Mouse (Mus musculus): ENCODE results near the gene Srp68. TPM values are rescaled to one million over a fixed set of nuclear protein-coding genes. Genes with fewer than 3 reads are reported as not detected.
A peak's percentile ranks its signal among the peaks of the same experiment; 100 is the strongest.
"Not testable (repeated sequence)": the region's sequence is repeated elsewhere in the genome, so short reads cannot be mapped to it uniquely, and the experiment has no call there.

The Srp68 gene
- polyA plus RNA-seq, 1 experiment from 2014 or later: 72.1 TPM

DNA sequence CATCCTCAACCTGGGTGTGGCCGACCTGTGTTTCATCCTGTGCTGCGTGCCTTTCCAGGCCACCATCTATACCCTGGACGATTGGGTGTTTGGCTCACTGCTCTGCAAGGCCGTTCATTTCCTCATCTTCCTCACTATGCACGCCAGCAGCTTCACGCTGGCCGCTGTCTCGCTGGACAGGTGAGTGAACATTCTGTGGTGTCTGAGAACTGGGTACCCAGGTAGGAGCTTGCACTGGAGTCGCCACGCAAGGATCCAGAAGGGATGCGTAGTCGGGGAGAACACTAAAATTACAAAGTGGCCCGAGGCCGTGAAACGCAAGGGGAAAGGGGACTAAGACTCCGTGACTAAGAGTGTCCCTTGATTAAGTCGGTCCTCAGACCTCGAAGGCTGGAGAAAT is 7.7 kb upstream of the Srp68 start:
- Histone ChIP-seq H3K4me2 (peak overlapping the region; percentile 51), H3K9me3 (replicated peaks) (no peaks in the 10 kb centered on the region), H3K36me3 (ENCODE audit: poor library complexity, severe bottlenecking) (no peaks in the 10 kb centered on the region), H3K27ac (no peak overlapping the region), H3K9ac (peak overlapping the region; percentile 45), H3K27me3 (peaks cover 67% of the 10 kb centered on the region), H3K4me1 (peaks cover 18% of the 10 kb centered on the region), H3K4me3 (peak overlapping the region; percentile 26)
- 3% methylated on average over 18 of the region's 18 CpGs for WGBS
- ATAC-seq: no peak

GRCm38 (mm10) chr11:116280751-116281663 is 7.0 kb upstream of the Srp68 start, which contains the start of gene Galr2:
Galr2 (plus strand) TSS chr11:116280939.
- H3K9me3 ChIP-seq (replicated peaks): no peaks in the 10 kb centered on the region
- 5% methylated on average over 47 of the region's 48 CpGs for whole genome bisulfite sequencing
- H3K27ac ChIP-seq: no peak within 1 kb of the TSS
- H3K9ac ChIP-seq: peak within 1 kb of the TSS; percentile 45
- no peaks in the 10 kb centered on the region for H3K36me3 ChIP-seq (ENCODE audit: poor library complexity, severe bottlenecking)
- H3K4me1 ChIP-seq: peaks cover 17% of the 10 kb centered on the region
- H3K4me2 ChIP-seq: peak within 1 kb of the TSS; percentile 51
- H3K27me3 ChIP-seq: peaks cover 67% of the 10 kb centered on the region
- H3K4me3 ChIP-seq: peak within 1 kb of the TSS; percentile 26
- no peak for ATAC-seq

- peaks cover 29% of the 10 kb centered on the region for H3K27me3 ChIP-seq
- WGBS: 91% methylated on average over 1 of the region's 1 CpGs
- not testable (repeated sequence) for H3K27ac ChIP-seq; ATAC-seq; H3K4me3 ChIP-seq; H3K9ac ChIP-seq; H3K36me3 ChIP-seq (ENCODE audit: poor library complexity, severe bottlenecking); H3K9me3 ChIP-seq (replicated peaks); H3K4me2 ChIP-seq
- H3K4me1 ChIP-seq: peaks cover 28% of the 10 kb centered on the region
Measured at GRCm38 (mm10) chr11:116277184-116277583, 3.2 kb upstream of the Srp68 start.

DNA sequence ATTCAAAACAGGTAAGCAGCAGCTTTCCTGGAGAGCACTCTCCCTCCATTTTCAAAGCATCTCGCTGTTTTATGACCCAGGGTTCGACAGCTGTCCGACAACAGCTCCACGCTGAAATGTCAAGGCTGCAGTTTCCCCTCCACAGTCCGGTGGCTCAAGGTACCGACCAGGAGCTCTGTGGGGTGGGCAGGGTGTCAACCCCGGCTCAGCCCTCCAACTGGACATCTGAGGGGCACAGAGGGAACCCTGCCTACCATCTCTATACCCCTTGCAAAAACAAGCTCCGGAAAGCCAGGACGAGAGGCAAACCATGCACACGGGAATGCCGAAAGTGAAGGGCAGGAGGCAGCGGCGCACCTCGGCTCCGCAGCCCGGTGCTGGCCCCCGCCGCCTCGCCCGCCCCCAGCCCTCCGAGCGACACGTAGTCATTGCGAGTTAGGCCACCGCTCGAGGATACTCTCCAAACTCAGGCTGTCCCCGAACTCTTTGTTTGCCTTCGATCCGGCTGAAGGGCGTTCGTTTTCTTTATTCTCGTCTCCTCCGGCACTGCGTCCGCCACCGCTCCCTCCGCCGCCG is 460 bp downstream of the Srp68 start:
- H3K27ac ChIP-seq: peak overlapping the region; percentile 91
- H3K9me3 ChIP-seq (replicated peaks): no peaks in the 10 kb centered on the region
- peak overlapping the region; percentile 94 for H3K4me2 ChIP-seq
- 0 out of 2 replicates have a peak, but pooled peaks cover 3% of the 10 kb centered on the region for H3K27me3 ChIP-seq
- WGBS: under 1% methylated on average over 39 of the region's 39 CpGs
- H3K9ac ChIP-seq: peak overlapping the region; percentile 92
- peaks cover 39% of the 10 kb centered on the region for H3K4me1 ChIP-seq
- H3K4me3 ChIP-seq: peak overlapping the region; percentile 91
- ATAC-seq: peak; percentile 51
- peaks cover 30% of the 10 kb centered on the region for H3K36me3 ChIP-seq (ENCODE audit: poor library complexity, severe bottlenecking)

- Histone ChIP-seq H3K4me1 (peaks cover 39% of the 10 kb centered on the region), H3K9ac (peak overlapping the region; percentile 92), H3K27ac (no peak overlapping the region), H3K36me3 (ENCODE audit: poor library complexity, severe bottlenecking) (peaks cover 38% of the 10 kb centered on the region), H3K4me2 (peak overlapping the region; percentile 94), H3K27me3 (0 out of 2 replicates have a peak, but pooled peaks cover 3% of the 10 kb centered on the region), H3K4me3 (peak overlapping the region; percentile 91), H3K9me3 (replicated peaks) (no peaks in the 10 kb centered on the region)
- no peak for ATAC-seq
- WGBS: 63% methylated on average over 12 of the region's 12 CpGs
Measured at GRCm38 (mm10) chr11:116272589-116273468, 1.2 kb downstream of the Srp68 start.

DNA sequence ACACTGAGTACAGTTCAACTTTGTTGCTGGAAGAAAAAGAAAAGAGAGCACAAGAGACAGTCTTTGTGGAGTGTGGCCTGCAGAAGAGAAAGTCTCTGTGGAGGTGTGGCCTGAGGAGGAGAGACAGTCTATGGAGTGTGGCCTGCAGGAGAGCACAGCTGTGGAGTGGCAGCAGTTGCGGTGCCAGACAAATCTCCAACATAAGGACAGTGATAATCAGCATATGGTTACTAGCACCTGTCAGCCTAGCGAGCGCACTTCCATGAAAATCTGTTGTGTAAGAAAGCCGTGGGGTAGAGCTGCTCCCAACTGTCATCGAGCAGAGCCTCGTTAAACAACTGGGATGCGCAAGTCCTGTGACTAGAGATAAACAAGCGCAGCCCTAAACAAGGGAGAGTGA is 4.5 kb downstream of the Srp68 start:
- Histone ChIP-seq H3K9me3 (replicated peaks) (no peaks in the 10 kb centered on the region), H3K9ac (no peak overlapping the region), H3K4me2 (no peak overlapping the region), H3K36me3 (ENCODE audit: poor library complexity, severe bottlenecking) (peaks cover 69% of the 10 kb centered on the region), H3K4me1 (peaks cover 34% of the 10 kb centered on the region), H3K27ac (no peak overlapping the region; the same call in 1 of the 2 replicates), H3K4me3 (no peak overlapping the region), H3K27me3 (no peaks in the 10 kb centered on the region)
- 88% methylated on average over 8 of the region's 8 CpGs for WGBS
- no peak for ATAC-seq

DNA sequence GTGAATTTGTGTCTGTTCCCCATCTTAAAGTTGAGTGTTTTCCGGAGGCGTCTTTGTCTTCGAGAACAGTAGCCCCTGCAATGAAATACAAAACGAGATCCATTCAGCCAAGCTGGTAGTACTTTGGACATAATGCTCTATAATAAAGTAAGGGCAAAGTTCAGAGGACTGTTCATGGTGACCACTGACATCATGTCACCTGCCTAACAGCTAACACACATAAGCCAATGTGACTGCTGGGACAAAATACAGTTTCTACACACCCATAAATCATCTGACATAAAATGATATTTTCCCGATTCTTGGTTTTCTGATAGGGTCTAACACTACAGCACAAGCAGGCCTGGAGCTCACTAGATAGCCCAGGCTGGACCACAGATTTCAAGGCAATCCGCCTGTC is 5.7 kb downstream of the Srp68 start:
- Histone ChIP-seq H3K27me3 (no peaks in the 10 kb centered on the region), H3K36me3 (ENCODE audit: poor library complexity, severe bottlenecking) (peaks cover 82% of the 10 kb centered on the region), H3K9ac (no peak overlapping the region), H3K4me2 (no peak overlapping the region), H3K4me1 (peaks cover 30% of the 10 kb centered on the region), H3K4me3 (no peak overlapping the region), H3K27ac (no peak overlapping the region), H3K9me3 (replicated peaks) (no peaks in the 10 kb centered on the region)
- WGBS: 97% methylated on average over 6 of the region's 6 CpGs
- ATAC-seq: no peak

DNA sequence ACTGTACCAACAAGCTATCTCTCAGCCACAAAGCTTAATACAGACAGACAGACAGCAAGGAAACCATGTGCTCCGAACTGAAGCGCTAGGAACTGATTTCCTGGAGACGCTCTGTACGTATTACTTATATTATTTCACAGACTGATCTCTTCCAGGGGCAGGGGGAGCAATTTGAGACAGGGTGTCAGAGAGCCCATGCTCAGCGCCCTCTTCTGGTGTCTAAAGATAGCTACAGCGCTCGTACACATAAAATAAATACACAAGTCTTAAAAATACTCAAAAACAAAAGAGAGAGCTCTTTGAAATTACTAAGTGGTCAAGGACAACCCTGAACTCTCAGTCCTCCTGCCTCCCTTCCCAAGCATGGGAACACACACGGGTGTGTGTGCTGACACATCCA is 6.4 kb downstream of the Srp68 start:
- no peak for ATAC-seq
- peaks cover 24% of the 10 kb centered on the region for H3K4me1 ChIP-seq
- H3K9ac ChIP-seq: no peak overlapping the region
- WGBS: 84% methylated on average over 8 of the region's 8 CpGs
- H3K27me3 ChIP-seq: no peaks in the 10 kb centered on the region
- peaks cover 88% of the 10 kb centered on the region for H3K36me3 ChIP-seq (ENCODE audit: poor library complexity, severe bottlenecking)
- H3K9me3 ChIP-seq (replicated peaks): no peaks in the 10 kb centered on the region
- H3K27ac ChIP-seq: no peak overlapping the region
- H3K4me3 ChIP-seq: no peak overlapping the region
- H3K4me2 ChIP-seq: no peak overlapping the region

DNA sequence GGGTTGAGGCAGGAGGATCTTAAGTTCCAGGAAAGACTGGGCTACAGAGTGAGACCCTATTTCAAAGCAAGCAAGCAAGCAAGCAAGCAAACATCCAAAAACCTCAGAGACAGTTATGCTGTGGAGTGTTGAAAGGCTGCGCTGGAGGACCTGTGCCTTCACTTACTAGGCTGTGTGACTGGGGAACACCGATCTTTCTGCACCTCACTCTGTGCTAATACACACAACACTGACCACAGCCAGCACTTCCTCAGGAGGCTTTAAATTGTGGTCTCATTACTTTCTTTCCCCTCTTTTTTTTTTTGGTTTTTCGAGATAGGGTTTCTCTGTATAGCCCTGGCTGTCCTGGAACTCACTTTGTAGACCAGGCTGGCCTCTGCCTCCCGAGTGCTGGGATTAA is 8.2 kb downstream of the Srp68 start:
- peaks cover 93% of the 10 kb centered on the region for H3K36me3 ChIP-seq (ENCODE audit: poor library complexity, severe bottlenecking)
- H3K4me3 ChIP-seq: no peak overlapping the region
- H3K27me3 ChIP-seq: no peaks in the 10 kb centered on the region
- H3K4me1 ChIP-seq: peaks cover 9% of the 10 kb centered on the region; the same call in 1 of the 2 replicates
- 96% methylated on average over 4 of the region's 4 CpGs for WGBS
- no peak overlapping the region for H3K4me2 ChIP-seq
- H3K27ac ChIP-seq: no peak overlapping the region
- H3K9me3 ChIP-seq (replicated peaks): no peaks in the 10 kb centered on the region
- no peak overlapping the region for H3K9ac ChIP-seq
- ATAC-seq: no peak

GRCm38 (mm10) chr11:116265352-116265751 is 8.7 kb downstream of the Srp68 start:
- H3K27ac ChIP-seq: no peak overlapping the region
- no peak overlapping the region for H3K9ac ChIP-seq
- H3K27me3 ChIP-seq: no peaks in the 10 kb centered on the region
- no peak overlapping the region for H3K4me2 ChIP-seq
- no peaks in the 10 kb centered on the region for H3K9me3 ChIP-seq (replicated peaks)
- no peak overlapping the region for H3K4me3 ChIP-seq
- WGBS: 85% methylated on average over 11 of the region's 11 CpGs
- H3K4me1 ChIP-seq: peaks cover 9% of the 10 kb centered on the region; the same call in 1 of the 2 replicates
- H3K36me3 ChIP-seq (ENCODE audit: poor library complexity, severe bottlenecking): peaks cover 93% of the 10 kb centered on the region
- no peak for ATAC-seq

DNA sequence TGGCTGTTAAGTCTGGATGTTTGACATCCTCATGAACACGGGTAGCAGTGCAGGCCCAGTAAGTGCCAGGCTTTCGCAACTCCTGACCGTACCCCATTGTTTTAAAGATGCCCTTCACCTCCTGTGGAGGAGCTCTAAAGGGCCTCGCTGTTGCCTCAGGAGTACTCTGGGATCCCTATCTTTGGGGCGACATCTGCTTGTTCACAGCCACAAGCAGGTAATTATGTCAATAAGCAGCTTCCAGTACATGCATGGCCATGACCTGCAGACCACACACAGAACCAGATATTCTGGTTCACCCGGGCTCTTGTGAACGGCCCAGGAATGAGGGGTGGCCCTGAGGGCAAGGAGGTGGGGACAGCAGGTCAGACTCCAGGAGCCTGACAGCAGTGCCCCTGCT is 13.8 kb downstream of the Srp68 start:
- H3K4me1 ChIP-seq: no peaks in the 10 kb centered on the region
- ATAC-seq: no peak
- H3K4me2 ChIP-seq: no peak overlapping the region
- WGBS: 94% methylated on average over 7 of the region's 7 CpGs
- peaks cover 95% of the 10 kb centered on the region for H3K36me3 ChIP-seq (ENCODE audit: poor library complexity, severe bottlenecking)
- no peak overlapping the region for H3K27ac ChIP-seq
- H3K4me3 ChIP-seq: no peak overlapping the region
- no peaks in the 10 kb centered on the region for H3K9me3 ChIP-seq (replicated peaks)
- no peaks in the 10 kb centered on the region for H3K27me3 ChIP-seq
- H3K9ac ChIP-seq: no peak overlapping the region
